Mouse (Mus musculus) heart, adult 2 months (tissue): ENCODE measurements around the gene St7.

Source experiments
- CTCF ChIP-seq: fragments of 200-600 bp; IDR thresholded peaks from 2 replicates; pipeline ENCODE4 v1.8.1; 2022; ENCODE audit warnings: antibody characterized with exemption, mild to moderate bottlenecking, moderate library complexity
- EP300 ChIP-seq: fragments of 200-500 bp; IDR thresholded peaks from 2 replicates; pipeline ENCODE4 v1.6.1; 2011; ENCODE audit warnings: low read depth, low read length, control low read depth; ENCODE audit not compliant: insufficient read depth
- POLR2A ChIP-seq: fragments of 200-500 bp; IDR thresholded peaks from 2 replicates; pipeline ENCODE4 v1.6.1; 2011; ENCODE audit warnings: mild to moderate bottlenecking, low read depth, low read length, control low read depth; ENCODE audit not compliant: insufficient read depth

DNA sequence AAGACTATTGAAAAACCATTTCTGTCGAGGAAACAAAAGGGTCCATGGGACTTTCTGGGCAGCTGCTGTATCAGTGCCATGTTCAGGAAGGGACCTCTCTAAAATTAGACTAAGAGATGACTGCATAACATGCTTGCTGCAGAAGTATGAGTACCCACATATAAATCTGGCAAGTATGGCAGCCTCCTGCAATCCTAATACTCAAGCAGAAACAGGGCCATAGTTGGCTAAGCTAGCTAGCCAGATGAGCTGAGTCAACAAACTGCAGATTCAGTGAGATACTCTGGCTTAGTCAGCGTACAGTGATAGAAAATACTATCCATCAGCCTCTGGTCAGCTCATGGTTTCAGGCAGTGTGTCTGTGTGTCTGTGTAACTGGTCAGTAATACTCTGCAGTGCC is 22.9 kb upstream of the St7 start:
- no peak for TF ChIP-seq EP300
- TF ChIP-seq POLR2A: no peak
- TF ChIP-seq CTCF: no peak
